Mouse (Mus musculus) myocyte (in vitro differentiated cells): ENCODE results near the gene Brdt. TPM values are rescaled to one million over a fixed set of nuclear protein-coding genes. Genes with fewer than 3 reads are reported as not detected.
"Not testable (repeated sequence)": the region's sequence is repeated elsewhere in the genome, so short reads cannot be mapped to it uniquely, and the experiment has no call there.

Source experiments
- H3K27me3 ChIP-seq: one replicate; pipeline ENCODE4 v1.6.1; 2011; ENCODE audit not compliant: control insufficient read depth, insufficient read depth, insufficient read length
- H3K36me3 ChIP-seq: one replicate; pipeline ENCODE4 v1.6.1; 2011; ENCODE audit not compliant: control insufficient read depth, insufficient read depth
- H3K4me2 ChIP-seq: one replicate; pipeline ENCODE4 v1.6.1; 2011; ENCODE audit warnings: low read depth, control low read depth
- H3K4me3 ChIP-seq: one replicate; pipeline ENCODE4 v1.5.1; 2011; ENCODE audit warnings: mild to moderate bottlenecking, control low read depth, moderate library complexity
- H3K79me2 ChIP-seq: one replicate; pipeline ENCODE4 v1.6.1; 2011; ENCODE audit not compliant: control insufficient read depth, insufficient read depth
- H3ac ChIP-seq: one replicate; pipeline ENCODE4 v1.6.1; 2011; ENCODE audit not compliant: control insufficient read depth, insufficient read length
- CEBPB ChIP-seq: IDR thresholded peaks from 2 replicates; pipeline ENCODE4 v1.6.1; 2011; ENCODE audit warnings: mild to moderate bottlenecking, moderate library complexity; ENCODE audit not compliant: poor library complexity, insufficient read depth, severe bottlenecking
- E2F4 ChIP-seq: IDR thresholded peaks from one replicate; pipeline ENCODE4 v1.6.1; 2011; ENCODE audit warnings: mild to moderate bottlenecking, control low read depth, moderate library complexity; ENCODE audit not compliant: insufficient read depth
- MAX ChIP-seq: IDR thresholded peaks from one replicate; pipeline ENCODE4 v1.6.1; 2011; ENCODE audit warnings: low read depth, mild to moderate bottlenecking, control low read depth
- MYOD1 ChIP-seq, 3 experiments: IDR thresholded peaks; one replicate each; pipeline ENCODE4 v1.6.1; 2011; ENCODE audit warnings: control low read depth in 2 of 3, low read depth in 2 of 3, mild to moderate bottlenecking in 2 of 3, moderate library complexity in 1 of 3; ENCODE audit not compliant: insufficient read length in 2 of 3, control insufficient read depth in 1 of 3
- MYOG ChIP-seq, 3 experiments: IDR thresholded peaks; one replicate each; pipeline ENCODE4 v1.6.1; 2011; ENCODE audit warnings: control low read depth in 2 of 3, low read depth in 2 of 3, mild to moderate bottlenecking in 2 of 3; ENCODE audit not compliant: insufficient read length in 2 of 3, control insufficient read depth in 1 of 3, insufficient read depth in 1 of 3
- POLR2A ChIP-seq: IDR thresholded peaks from one replicate; pipeline ENCODE4 v1.6.1; 2011; ENCODE audit warnings: low read depth, mild to moderate bottlenecking, control low read depth, moderate library complexity; ENCODE audit not compliant: insufficient read length
- POLR2AphosphoS2 ChIP-seq: IDR thresholded peaks from one replicate; pipeline ENCODE4 v1.6.1; 2011; ENCODE audit warnings: low read depth, control low read depth; ENCODE audit not compliant: insufficient read length
- REST ChIP-seq: IDR thresholded peaks from one replicate; pipeline ENCODE4 v1.6.1; 2011; ENCODE audit warnings: mild to moderate bottlenecking, control low read depth, moderate library complexity; ENCODE audit not compliant: insufficient read depth, insufficient read length
- SRF ChIP-seq: IDR thresholded peaks from one replicate; pipeline ENCODE4 v1.6.1; 2011; ENCODE audit warnings: low read depth; ENCODE audit not compliant: control insufficient read depth, insufficient read length
- TCF12 ChIP-seq: IDR thresholded peaks from one replicate; pipeline ENCODE4 v1.6.1; 2011; ENCODE audit warnings: mild to moderate bottlenecking, control low read depth; ENCODE audit not compliant: poor library complexity, insufficient read depth, severe bottlenecking
- TCF3 ChIP-seq: IDR thresholded peaks from one replicate; pipeline ENCODE4 v1.6.1; 2011; ENCODE audit warnings: low read depth, control low read depth; ENCODE audit not compliant: insufficient read length
- USF1 ChIP-seq: IDR thresholded peaks from one replicate; pipeline ENCODE4 v1.6.1; 2011; ENCODE audit warnings: low read depth, mild to moderate bottlenecking, control low read depth, moderate library complexity
- polyA plus RNA-seq: library from polyadenylated mRNA; unstranded; fragments of >200 nt; fragmentation: generic; extraction: Trizol; gene quantifications from one replicate; pipeline ENCODE4 v1.2.1, GENCODE M21; 2012; ENCODE audit warnings: missing spikeins

Gene Brdt
- polyA plus RNA-seq, 1 experiment, result 0.95 TPM

DNA sequence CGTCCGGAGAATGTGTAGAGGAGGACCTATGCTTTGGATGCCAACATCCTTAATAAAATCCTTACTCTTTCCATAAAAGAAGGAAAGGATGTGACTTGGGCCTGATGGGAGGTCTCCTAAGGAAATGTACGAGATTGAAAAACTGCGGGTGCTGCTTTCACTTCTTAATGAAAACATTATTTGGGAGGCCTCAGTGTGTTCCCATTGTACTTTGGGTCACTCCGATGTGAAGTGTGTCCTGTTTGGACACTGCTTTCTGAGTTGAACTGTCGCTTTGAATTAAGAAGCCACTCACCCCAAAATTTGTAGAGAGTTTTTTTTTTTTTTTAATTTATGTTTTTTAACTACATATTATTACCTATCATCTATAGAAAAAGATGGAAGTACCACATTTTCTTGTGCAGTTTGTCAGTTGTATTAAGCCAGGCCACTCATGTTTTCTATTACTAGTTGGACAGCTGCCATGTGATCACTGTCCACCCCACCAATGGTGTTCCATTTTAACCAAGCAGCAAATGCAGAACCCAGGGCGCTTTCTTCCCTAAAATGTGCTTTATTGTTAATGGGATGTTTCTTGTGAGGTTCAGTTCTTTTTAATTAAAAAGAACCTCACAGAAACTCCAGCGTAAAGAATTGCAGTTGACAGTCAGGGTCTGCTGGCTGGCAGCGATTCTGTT is 29.2 kb downstream of the Brdt start:
- Histone ChIP-seq H3ac (peak overlapping the region; percentile 28), H3K4me2 (peak overlapping the region; percentile 72), H3K79me2 (no peaks in the 10 kb centered on the region), H3K4me3 (peak overlapping the region; percentile 27), H3K36me3 (no peaks in the 10 kb centered on the region), H3K27me3 (no peaks in the 10 kb centered on the region)
- TF ChIP-seq E2F4 (no peak), MYOD1 (IDR thresholded peaks at IDR 0.05; ENCODE audit: control insufficient read depth in 1 of 3, insufficient read length in 2 of 3, low read depth in 2 of 3) (no peak), TCF12 (no peak), CEBPB (no peak), MAX (no peak), USF1 (no peak), TCF3 (no peak), SRF (no peak), MYOG (IDR thresholded peaks at IDR 0.05; ENCODE audit: control insufficient read depth in 1 of 3, insufficient read depth in 1 of 3, insufficient read length in 2 of 3, low read depth in 2 of 3) (no peak), POLR2A (no peak), POLR2AphosphoS2 (no peak), REST (no peak)

GRCm38 (mm10) chr5:107370040-107370439 is 39.1 kb downstream of the Brdt start:
- H3ac ChIP-seq, result no peak overlapping the region
- no peak overlapping the region for H3K4me2 ChIP-seq
- H3K27me3 ChIP-seq, result peaks cover 4% of the 10 kb centered on the region
- H3K36me3 ChIP-seq, result no peaks in the 10 kb centered on the region
- H3K79me2 ChIP-seq, result no peaks in the 10 kb centered on the region
- H3K4me3 ChIP-seq, result no peak overlapping the region
- TF ChIP-seq E2F4 (no peak), MYOG (IDR thresholded peaks at IDR 0.05; ENCODE audit: control insufficient read depth in 1 of 3, insufficient read depth in 1 of 3, insufficient read length in 2 of 3, low read depth in 2 of 3) (no peak), REST (no peak), MYOD1 (IDR thresholded peaks at IDR 0.05; ENCODE audit: control insufficient read depth in 1 of 3, insufficient read length in 2 of 3, low read depth in 2 of 3) (no peak), POLR2AphosphoS2 (no peak), TCF3 (no peak), POLR2A (no peak), CEBPB (no peak), SRF (no peak), USF1 (no peak), MAX (no peak), TCF12 (no peak)

GRCm38 (mm10) chr5:107371335-107371734 is 40.4 kb downstream of the Brdt start:
- TF ChIP-seq TCF3 (no peak), E2F4 (no peak), MYOG (IDR thresholded peaks at IDR 0.05; ENCODE audit: control insufficient read depth in 1 of 3, insufficient read depth in 1 of 3, insufficient read length in 2 of 3, low read depth in 2 of 3) (no peak), POLR2A (no peak), TCF12 (no peak), MYOD1 (IDR thresholded peaks at IDR 0.05; ENCODE audit: control insufficient read depth in 1 of 3, insufficient read length in 2 of 3, low read depth in 2 of 3) (no peak), POLR2AphosphoS2 (no peak), MAX (no peak), REST (no peak), CEBPB (no peak), USF1 (no peak), SRF (no peak)
- Histone ChIP-seq H3K79me2 (no peaks in the 10 kb centered on the region), H3K4me3 (no peak overlapping the region), H3ac (no peak overlapping the region), H3K27me3 (peaks cover 4% of the 10 kb centered on the region), H3K36me3 (no peaks in the 10 kb centered on the region), H3K4me2 (no peak overlapping the region)

GRCm38 (mm10) chr5:107373256-107373655 is 42.3 kb downstream of the Brdt start:
- H3ac ChIP-seq, result no peak overlapping the region
- no peak overlapping the region for H3K4me3 ChIP-seq
- H3K79me2 ChIP-seq, result no peaks in the 10 kb centered on the region
- no peaks in the 10 kb centered on the region for H3K36me3 ChIP-seq
- peak in 2 of 3 experiments; percentile 24 to 76 for TF ChIP-seq MYOG (IDR thresholded peaks at IDR 0.05; ENCODE audit: control insufficient read depth in 1 of 3, insufficient read depth in 1 of 3, insufficient read length in 2 of 3, low read depth in 2 of 3)
- no peak for TF ChIP-seq E2F4
- TF ChIP-seq MYOD1 (IDR thresholded peaks at IDR 0.05; ENCODE audit: control insufficient read depth in 1 of 3, insufficient read length in 2 of 3, low read depth in 2 of 3), result peak in 2 of 3 experiments; percentile 49 to 78
- TF ChIP-seq POLR2A, result no peak
- peaks cover 1% of the 10 kb centered on the region for H3K27me3 ChIP-seq
- H3K4me2 ChIP-seq, result no peak overlapping the region

GRCm38 (mm10) chr5:107386448-107386847 is 55.5 kb downstream of the Brdt start:
- H3K4me3 ChIP-seq, H3K4me2 ChIP-seq, H3K27me3 ChIP-seq, H3K79me2 ChIP-seq, H3ac ChIP-seq, H3K36me3 ChIP-seq: not testable (repeated sequence)
- TF ChIP-seq MYOD1 (IDR thresholded peaks at IDR 0.05; ENCODE audit: control insufficient read depth in 1 of 3, insufficient read length in 2 of 3, low read depth in 2 of 3) (peak in 2 of 3 experiments; percentile 72 to 83), TCF3 (peak; percentile 64), MYOG (IDR thresholded peaks at IDR 0.05; ENCODE audit: control insufficient read depth in 1 of 3, insufficient read depth in 1 of 3, insufficient read length in 2 of 3, low read depth in 2 of 3) (peak in 2 of 3 experiments; percentile 83 to 85), TCF12 (peak; percentile 17)
